Mouse (Mus musculus): Measurements from ENCODE around the gene Calm1.
"Not testable (repeated sequence)": the region's sequence is repeated elsewhere in the genome, so short reads cannot be mapped to it uniquely, and the experiment has no call there.

Calm1 gene

GRCm38 (mm10) chr12:100194181-100194580 is 5.1 kb upstream of the Calm1 start:
- no peak for DNase-seq (ENCODE audit: low spot score)

- DNase-seq (ENCODE audit: low spot score), result no peak
These were observed 2.4 kb upstream of the Calm1 start for GRCm38 (mm10) chr12:100196786-100197185.

GRCm38 (mm10) chr12:100199891-100200644 is 833 bp downstream of the Calm1 start:
- DNase-seq (ENCODE audit: low spot score), result no peak

- DNase-seq (ENCODE audit: low spot score), result no peak
These were observed 1.6 kb downstream of the Calm1 start for GRCm38 (mm10) chr12:100200645-100201362.

GRCm38 (mm10) chr12:100201363-100201711 is 2.1 kb downstream of the Calm1 start:
- DNase-seq (ENCODE audit: low spot score), result no peak

- peak; percentile 71 for DNase-seq (ENCODE audit: low spot score)
These were observed 2.6 kb downstream of the Calm1 start for GRCm38 (mm10) chr12:100201838-100202237.

- no peak for DNase-seq (ENCODE audit: low spot score)
These were observed 4.5 kb downstream of the Calm1 start for GRCm38 (mm10) chr12:100203759-100204158.

GRCm38 (mm10) chr12:100205156-100205555 is 5.9 kb downstream of the Calm1 start:
- DNase-seq (ENCODE audit: low spot score), result no peak

- DNase-seq (ENCODE audit: low spot score), result no peak
These were observed 7.3 kb downstream of the Calm1 start for GRCm38 (mm10) chr12:100206521-100206920.

- DNase-seq (ENCODE audit: low spot score), result no peak
These were observed 7.7 kb downstream of the Calm1 start for GRCm38 (mm10) chr12:100206926-100207325.

- no peak for DNase-seq (ENCODE audit: low spot score)
These were observed 10.7 kb downstream of the Calm1 start for GRCm38 (mm10) chr12:100209701-100210478.

GRCm38 (mm10) chr12:100210973-100211372 is 11.7 kb downstream of the Calm1 start:
- DNase-seq (ENCODE audit: low spot score), result no peak

GRCm38 (mm10) chr12:100211453-100212185 is 12.4 kb downstream of the Calm1 start:
- no peak for DNase-seq (ENCODE audit: low spot score)

- DNase-seq (ENCODE audit: low spot score), result no peak
These were observed 13.2 kb downstream of the Calm1 start for GRCm38 (mm10) chr12:100212397-100212796.

GRCm38 (mm10) chr12:100213162-100213561 is 13.9 kb downstream of the Calm1 start:
- DNase-seq (ENCODE audit: low spot score), result no peak

- DNase-seq (ENCODE audit: low spot score), result no peak
These were observed 14.9 kb downstream of the Calm1 start for GRCm38 (mm10) chr12:100214156-100214555.

- DNase-seq (ENCODE audit: low spot score), result no peak
These were observed 15.5 kb downstream of the Calm1 start for GRCm38 (mm10) chr12:100214738-100215137.

GRCm38 (mm10) chr12:100217087-100217486 is 17.9 kb downstream of the Calm1 start:
- DNase-seq (ENCODE audit: low spot score), result not testable (repeated sequence)

- DNase-seq (ENCODE audit: low spot score), result no peak
These were observed 20.8 kb downstream of the Calm1 start for GRCm38 (mm10) chr12:100220012-100220411.

GRCm38 (mm10) chr12:100221608-100222321 is 22.5 kb downstream of the Calm1 start:
- no peak for DNase-seq (ENCODE audit: low spot score)

- no peak for DNase-seq (ENCODE audit: low spot score)
These were observed 23.2 kb downstream of the Calm1 start for GRCm38 (mm10) chr12:100222322-100222993.
